Mouse (Mus musculus) CH12.LX (cell line): ENCODE results near the gene AC141477.1. TPM values are rescaled to one million over a fixed set of nuclear protein-coding genes. Genes with fewer than 3 reads are reported as not detected.

Experiments used
- DNase-seq: peaks from one replicate; pipeline ENCODE4 v3.0.0-alpha.2; 2013; ENCODE audit errors: extremely low read depth
- H3K27ac ChIP-seq: 2 replicates; pipeline ENCODE4 v1.5.1; 2012; ENCODE audit warnings: low read depth, mild to moderate bottlenecking, control low read depth, moderate library complexity; ENCODE audit not compliant: insufficient read depth
- H3K27me3 ChIP-seq: replicated peaks from 2 replicates; pipeline ENCODE3; 2012; ENCODE audit warnings: inconsistent platforms
- H3K36me3 ChIP-seq, 2 experiments: replicated peaks in 1 of 2; 2 replicates each; pipeline versions ENCODE3 to v1.6.1; 2012; ENCODE audit warnings: inconsistent platforms in 1 of 2, low read length in 1 of 2, mild to moderate bottlenecking in 1 of 2, mixed read lengths in 1 of 2, moderate library complexity in 1 of 2; ENCODE audit not compliant: control insufficient read depth in 1 of 2, insufficient read depth in 1 of 2
- H3K4me1 ChIP-seq, 2 experiments: 2 replicates each; pipeline ENCODE4 v1.6.1; 2012; ENCODE audit warnings: inconsistent platforms in 1 of 2, moderate library complexity in 1 of 2; ENCODE audit not compliant: insufficient read depth in 2 of 2, control insufficient read depth in 1 of 2
- H3K4me2 ChIP-seq: 2 replicates; pipeline ENCODE4 v1.6.1; 2012; ENCODE audit warnings: low read depth, mild to moderate bottlenecking, control low read depth; ENCODE audit not compliant: poor library complexity, insufficient read depth, severe bottlenecking
- H3K4me3 ChIP-seq, 3 experiments: fragments of 150-350 bp in 1 of 3; sonication (generic) in 1 of 3; replicated peaks in 1 of 3; 2 replicates each; pipeline versions ENCODE3 to v1.5.1; 2011 to 2012; ENCODE audit warnings: low read depth in 2 of 3, low read length in 2 of 3, mild to moderate bottlenecking in 2 of 3, moderate library complexity in 2 of 3, control low read depth in 1 of 3, improper control_type of control experiment in 1 of 3, inconsistent platforms in 1 of 3, mixed read lengths in 1 of 3; ENCODE audit not compliant: poor library complexity in 1 of 3
- H3K79me2 ChIP-seq: replicated peaks from 2 replicates; pipeline ENCODE4 v1.6.1; 2012; ENCODE audit warnings: mild to moderate bottlenecking, moderate library complexity; ENCODE audit not compliant: control insufficient read depth, poor library complexity, insufficient read depth, severe bottlenecking; ENCODE audit errors: extremely low read depth
- H3K9ac ChIP-seq: 2 replicates; pipeline ENCODE4 v1.6.1; 2012; ENCODE audit warnings: low read depth, mild to moderate bottlenecking, control low read depth, moderate library complexity; ENCODE audit not compliant: insufficient read depth
- H3K9me3 ChIP-seq: replicated peaks from 2 replicates; pipeline ENCODE3; 2012; ENCODE audit warnings: low read length, inconsistent platforms, mixed read lengths
- CTCF ChIP-seq, 2 experiments: IDR thresholded peaks in 1 of 2; conservative IDR thresholded peaks in 1 of 2; 2 replicates each; pipeline ENCODE4 v1.5.1; 2011 to 2012; ENCODE audit warnings: low read depth in 2 of 2, low read length in 2 of 2, improper control_type of control experiment in 1 of 2, inconsistent platforms in 1 of 2, mild to moderate bottlenecking in 1 of 2, moderate library complexity in 1 of 2
- EP300 ChIP-seq: IDR thresholded peaks from 2 replicates; pipeline ENCODE4 v1.6.1; 2011; ENCODE audit warnings: low read length, improper control_type of control experiment
- ETS1 ChIP-seq: conservative IDR thresholded peaks from 2 replicates; pipeline ENCODE4 v1.6.1; 2012; ENCODE audit warnings: low read depth, mild to moderate bottlenecking, inconsistent platforms, low read length, improper control_type of control experiment, moderate library complexity
- MAFK ChIP-seq: IDR thresholded peaks from 2 replicates; pipeline ENCODE4 v1.6.1; 2011; ENCODE audit warnings: low read length, improper control_type of control experiment; ENCODE audit not compliant: insufficient replicate concordance
- MAZ ChIP-seq: IDR thresholded peaks from 2 replicates; pipeline ENCODE4 v1.6.1; 2012; ENCODE audit warnings: low read depth, mild to moderate bottlenecking, inconsistent platforms, low read length, improper control_type of control experiment, moderate library complexity
- MXI1 ChIP-seq: IDR thresholded peaks from 2 replicates; pipeline ENCODE4 v1.6.1; 2011; ENCODE audit warnings: mild to moderate bottlenecking, low read depth, low read length, improper control_type of control experiment
- UBTF ChIP-seq: IDR thresholded peaks from 2 replicates; pipeline ENCODE4 v1.6.1; 2012; ENCODE audit warnings: low read depth, mild to moderate bottlenecking, inconsistent platforms, low read length, improper control_type of control experiment, moderate library complexity
- USF1 ChIP-seq: IDR thresholded peaks from 2 replicates; pipeline ENCODE4 v1.6.1; 2014; ENCODE audit warnings: low read depth, mild to moderate bottlenecking, inconsistent platforms, low read length, improper control_type of control experiment
- dilution Hi-C: fragments of 300-500 bp; cut with MboI; formaldehyde crosslinking; loops from 2 replicates; pipeline ENCODE4 v1.14.3; 2020; ENCODE audit warnings: low sequenced_read_pairs; ENCODE audit not compliant: extremely low pct_unique_long_range_greater_than_20kb, extremely low pct_ligation_motif_present
- in situ Hi-C: fragments of 300-500 bp; cut with MboI; formaldehyde crosslinking; loops from 3 replicates; pipeline ENCODE4 v1.14.3; 2019; ENCODE audit warnings: low sequenced_read_pairs, low pct_ligation_motif_present, low pct_unique_long_range_greater_than_20kb, mixed read lengths
- polyA plus RNA-seq: library from polyadenylated mRNA; unstranded; fragments of >175 nt; gene quantifications from 2 replicates; pipeline ENCODE4 v1.2.1, GENCODE M21; 2012; ENCODE audit warnings: low read depth; ENCODE audit not compliant: insufficient read length
- total RNA-seq, 2 experiments: library from RNA; depleted of rRNA; stranded (reverse); fragments of 300-350 nt in 1 of 2; fragments of >200 nt in 1 of 2; gene quantifications; 2 replicates each; pipeline ENCODE4 v1.2.3; 2012 to 2014

The AC141477.1 gene
- total and polyA plus RNA-seq, 3 experiments = not detected

DNA sequence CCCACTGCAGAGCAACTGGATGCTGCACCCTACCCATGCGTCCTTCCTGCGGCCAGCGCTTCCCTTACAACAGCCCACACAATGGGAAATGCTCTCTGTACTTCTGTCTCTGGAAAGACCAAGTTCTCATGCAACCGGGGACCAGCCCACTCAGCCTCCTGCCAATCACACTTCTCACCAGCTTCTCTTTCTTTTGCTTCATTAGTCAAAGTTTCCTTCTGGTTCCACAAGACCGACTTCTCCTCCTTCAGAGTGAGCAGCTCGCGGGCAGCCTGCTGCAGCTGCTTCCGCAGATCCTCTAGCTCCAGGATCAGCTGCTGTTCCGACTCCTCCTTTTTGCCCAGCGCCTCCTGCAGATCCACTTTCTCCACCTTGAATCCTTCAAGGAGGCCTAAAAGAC lies 31.7 kb downstream of the AC141477.1 start:
- H3K4me3 ChIP-seq = no peak overlapping the region
- no peaks in the 10 kb centered on the region for H3K9me3 ChIP-seq
- no peak overlapping the region for H3K4me2 ChIP-seq
- H3K27me3 ChIP-seq = no peaks in the 10 kb centered on the region
- H3K9ac ChIP-seq = no peak overlapping the region
- 0 out of 2 replicates have a peak, but pooled peaks have one; percentile 25 for TF ChIP-seq EP300
- no peak for TF ChIP-seq UBTF
- TF ChIP-seq ETS1 = peak; percentile 21; the same call in 1 of the 2 replicates
- TF ChIP-seq MXI1 = no peak
- no peak overlapping the region for H3K27ac ChIP-seq
- peak; percentile 33 for DNase-seq
- peaks cover 0 to 7% of the 10 kb centered on the region in 2 experiments; a peak in 2 of 4 replicates for H3K4me1 ChIP-seq
- in situ Hi-C loops (no loop called here), dilution Hi-C loops (no loop called here)
- H3K36me3 ChIP-seq = peaks cover 69 to 90% of the 10 kb centered on the region in 2 experiments
- H3K79me2 ChIP-seq = no peaks in the 10 kb centered on the region

DNA sequence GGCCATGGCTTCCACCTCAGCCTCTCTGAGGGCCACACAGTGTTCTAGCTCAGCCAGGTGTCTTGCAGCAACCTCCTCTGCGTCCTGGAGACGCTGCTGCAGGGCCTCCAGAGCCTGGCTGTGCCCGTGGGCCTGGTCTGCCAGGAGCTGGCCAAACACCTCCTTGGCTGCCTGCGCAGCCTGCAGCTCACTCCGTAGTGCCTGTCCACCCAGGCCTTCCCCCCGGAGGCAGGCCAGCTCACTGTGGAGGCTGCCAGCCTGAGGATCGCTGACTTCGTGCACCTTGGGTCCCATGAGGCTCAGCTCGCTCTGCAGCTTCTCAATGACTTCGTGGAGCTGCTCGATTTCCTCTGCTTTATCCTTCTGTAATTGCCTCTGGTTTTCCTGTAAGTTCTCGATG lies 47.6 kb downstream of the AC141477.1 start:
- no peak overlapping the region for H3K4me2 ChIP-seq
- dilution Hi-C loops = no loop called here
- DNase-seq = no peak

DNA sequence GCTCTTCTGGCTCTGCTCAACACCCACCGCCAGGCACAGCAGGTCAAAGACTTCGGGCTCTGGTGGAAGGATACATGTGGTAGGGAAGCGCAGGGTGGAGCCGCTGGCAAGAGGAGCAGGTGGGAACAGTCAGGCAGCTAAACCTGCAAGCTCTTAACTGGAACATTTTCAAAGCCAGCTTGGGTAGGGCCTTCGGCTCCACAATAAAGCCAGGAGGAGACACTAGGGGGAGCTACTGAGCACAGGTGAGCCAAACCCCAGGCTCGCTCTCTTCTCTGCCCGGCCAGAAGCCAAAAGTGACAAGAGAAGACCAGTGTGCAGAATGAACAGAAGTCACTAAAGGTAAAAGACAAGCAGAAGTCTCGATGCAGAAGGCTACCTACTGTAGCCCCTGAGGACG lies 48.5 kb downstream of the AC141477.1 start:
- no peak overlapping the region for H3K9ac ChIP-seq
- no peak overlapping the region for H3K27ac ChIP-seq
- DNase-seq = peak; percentile 14
- dilution Hi-C loops (no loop called here), in situ Hi-C loops (no loop called here)
- H3K27me3 ChIP-seq = no peaks in the 10 kb centered on the region
- H3K4me3 ChIP-seq = no peak overlapping the region
- peaks cover 7% of the 10 kb centered on the region for H3K9me3 ChIP-seq
- H3K36me3 ChIP-seq = peaks cover 52 to 66% of the 10 kb centered on the region in 2 experiments
- no peaks in the 10 kb centered on the region for H3K4me1 ChIP-seq
- H3K4me2 ChIP-seq = no peak overlapping the region
- peak; percentile 54 to 55; a peak in 3 of 4 replicates for TF ChIP-seq CTCF (conservative IDR thresholded peaks at IDR 0.05 in 1 of 2, IDR thresholded peaks at IDR 0.05 in 1 of 2; ENCODE audit: low read depth in 2 of 2, low read length in 2 of 2)
- no peak for TF ChIP-seq MAFK
- H3K79me2 ChIP-seq = no peaks in the 10 kb centered on the region

More for the DNA sequence above, 47.6 kb downstream of the AC141477.1 start:
- H3K4me3 ChIP-seq = no peak overlapping the region
- no peak overlapping the region for H3K9ac ChIP-seq
- no peaks in the 10 kb centered on the region for H3K27me3 ChIP-seq
- no peak for TF ChIP-seq MAZ
- no peak for TF ChIP-seq USF1
- H3K36me3 ChIP-seq = peaks cover 50 to 66% of the 10 kb centered on the region in 2 experiments
- H3K9me3 ChIP-seq = peaks cover 7% of the 10 kb centered on the region
- H3K79me2 ChIP-seq = no peaks in the 10 kb centered on the region
- H3K27ac ChIP-seq = no peak overlapping the region
- in situ Hi-C loops = no loop called here
- H3K4me1 ChIP-seq = no peaks in the 10 kb centered on the region
